Mouse (Mus musculus) hindbrain, postnatal 0 days (tissue): ENCODE results near the gene Rapgef2. TPM values are rescaled to one million over a fixed set of nuclear protein-coding genes. Genes with fewer than 3 reads are reported as not detected.

Experiments
- ATAC-seq: fragments of 200-750 bp; cut with Nextera tagmentation; 2 replicates; pipeline ENCODE4 v1.8.0; 2017; ENCODE audit warnings: mild to moderate bottlenecking, moderate TSS enrichment, moderate library complexity
- DNase-seq: peaks from one replicate; pipeline ENCODE4 v3.0.0-alpha.2; 2015; ENCODE audit warnings: low spot score
- H3K27ac ChIP-seq: fragments of 300-500 bp; sonication (generic); 2 replicates; pipeline ENCODE4 v1.5.1; 2014; ENCODE audit warnings: mild to moderate bottlenecking
- H3K27me3 ChIP-seq: fragments of 300-500 bp; sonication (generic); 2 replicates; pipeline ENCODE4 v1.6.1; 2014; ENCODE audit warnings: low read length, mixed read lengths; ENCODE audit not compliant: insufficient read depth
- H3K36me3 ChIP-seq: fragments of 300-500 bp; sonication (generic); 2 replicates; pipeline ENCODE4 v1.6.1; 2014; ENCODE audit warnings: low read length, mixed read lengths; ENCODE audit not compliant: insufficient read depth
- H3K4me1 ChIP-seq: fragments of 300-500 bp; sonication (generic); 2 replicates; pipeline ENCODE4 v1.6.1; 2014; ENCODE audit warnings: antibody characterized with exemption, low read length, mixed read lengths; ENCODE audit not compliant: insufficient read depth
- H3K4me2 ChIP-seq: fragments of 300-500 bp; sonication (generic); 2 replicates; pipeline ENCODE4 v1.6.1; 2014; ENCODE audit warnings: low read depth, mild to moderate bottlenecking, low read length, moderate library complexity, mixed read lengths
- H3K4me3 ChIP-seq: fragments of 300-500 bp; sonication (generic); 2 replicates; pipeline ENCODE4 v1.5.1; 2014; ENCODE audit warnings: low read length
- H3K9ac ChIP-seq: fragments of 300-500 bp; sonication (generic); replicated peaks from 2 replicates; pipeline ENCODE4 v1.6.1; 2014; ENCODE audit warnings: mild to moderate bottlenecking, low read length, moderate library complexity, mixed read lengths
- H3K9me3 ChIP-seq: fragments of 300-500 bp; sonication (generic); 2 replicates; pipeline ENCODE4 v1.6.1; 2016; ENCODE audit warnings: low read length, mixed read lengths
- CTCF ChIP-seq: IDR thresholded peaks from 2 replicates; pipeline ENCODE4 v1.5.1; 2016; ENCODE audit warnings: antibody characterized with exemption, control low read depth, low read depth
- WGBS: fragments of 180-500 bp; shearing (Covaris S2); extraction: QIAGEN DNeasy Blood & Tissue Kit; methylation state at CpG from one replicate; pipeline ENCODE4 v1.1.7; 2014; 5-methylcytosine and 5-hydroxymethylcytosine counted together
- polyA plus RNA-seq: library from polyadenylated mRNA; unstranded; fragments of >200 nt; fragmentation: Nextera tagmentation; extraction: Ambion mirVana; gene quantifications from 2 replicates; pipeline ENCODE4 v1.2.1, GENCODE M21; 2015
- total RNA-seq: library from RNA; depleted of rRNA; stranded (reverse); fragments of >200 nt; gene quantifications from 2 replicates; pipeline ENCODE4 v1.2.3, GENCODE M21; 2014; rRNA removed

Rapgef2 gene
- 49.6 and 49.8 TPM in 2 replicates for total RNA-seq
- polyA plus RNA-seq: 8.2 and 8.8 TPM in 2 replicates

DNA sequence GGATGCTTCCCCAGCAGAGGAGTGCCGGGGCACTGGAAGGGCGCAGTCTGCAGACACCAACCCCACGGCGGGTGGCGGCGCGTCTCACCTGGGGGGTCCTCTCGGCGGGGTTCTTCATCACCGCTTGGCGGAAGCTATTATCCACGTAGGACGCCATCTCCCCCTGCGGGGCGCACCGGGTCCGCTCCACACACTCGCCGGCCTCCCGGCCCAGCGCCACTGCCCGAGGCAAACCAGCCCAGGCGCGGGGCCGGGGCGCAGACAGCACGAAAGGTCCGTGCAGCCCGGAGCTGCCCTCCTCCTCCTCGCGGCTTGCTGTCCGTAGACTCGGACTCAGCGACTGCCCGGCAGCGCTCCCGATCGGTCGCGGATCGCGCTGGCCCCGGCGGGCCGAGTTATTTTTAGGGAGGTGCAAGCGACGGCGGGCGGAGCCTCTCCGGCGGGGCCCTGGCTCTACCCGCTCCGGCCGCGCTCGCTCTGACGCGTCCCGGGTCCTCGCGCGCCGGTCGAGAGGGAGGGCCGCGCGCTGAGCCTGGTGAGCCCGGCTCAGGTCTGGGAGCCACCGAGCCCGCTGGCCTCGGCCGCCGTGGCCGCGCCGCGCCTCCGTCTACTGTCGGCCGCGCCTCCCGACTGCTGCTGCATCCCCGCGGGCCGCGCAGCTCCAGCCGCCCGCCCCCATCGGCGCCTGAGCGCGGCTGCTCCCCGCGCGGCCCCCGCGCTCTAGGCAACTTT is at the start of gene Rapgef2:
Gene Rapgef2 (minus strand): TSS at position 142 of the 732 bp plus-strand sequence.
- WGBS: 4% methylated on average over 71 of the region's 97 CpGs

GRCm38 (mm10) chr3:79333643-79334200 is 47.4 kb upstream of the Rapgef2 start:
- TF ChIP-seq CTCF: no peak
- H3K9me3 ChIP-seq: no peaks in the 10 kb centered on the region
- no peak overlapping the region for H3K4me2 ChIP-seq
- WGBS: 94% methylated on average over 8 of the region's 8 CpGs
- no peak overlapping the region for H3K4me3 ChIP-seq
- DNase-seq (no peak), ATAC-seq (no peak)
- H3K27ac ChIP-seq: no peak overlapping the region
- H3K27me3 ChIP-seq: no peaks in the 10 kb centered on the region
- H3K4me1 ChIP-seq: no peaks in the 10 kb centered on the region
- H3K9ac ChIP-seq: no peak overlapping the region
- H3K36me3 ChIP-seq: no peaks in the 10 kb centered on the region

More for the DNA sequence above, at the start of gene Rapgef2:
- Histone ChIP-seq H3K4me1 (peaks cover 20% of the 10 kb centered on the region), H3K36me3 (no peaks in the 10 kb centered on the region), H3K4me2 (peak within 1 kb of the TSS; percentile 76), H3K27ac (peak within 1 kb of the TSS; percentile 95), H3K4me3 (peak within 1 kb of the TSS; percentile 83), H3K9ac (peak within 1 kb of the TSS; percentile 89), H3K9me3 (no peaks in the 10 kb centered on the region), H3K27me3 (no peaks in the 10 kb centered on the region)
- ATAC-seq (peak; percentile 82), DNase-seq (no peak)
- TF ChIP-seq CTCF: no peak; the same call in 1 of the 2 replicates

GRCm38 (mm10) chr3:79333051-79333450 is 46.7 kb upstream of the Rapgef2 start:
- 59% methylated on average over 7 of the region's 7 CpGs for WGBS
- H3K9me3 ChIP-seq: no peaks in the 10 kb centered on the region
- H3K9ac ChIP-seq: no peak overlapping the region
- no peaks in the 10 kb centered on the region for H3K27me3 ChIP-seq
- no peak for TF ChIP-seq CTCF
- no peaks in the 10 kb centered on the region for H3K4me1 ChIP-seq
- H3K4me3 ChIP-seq: no peak overlapping the region
- no peak overlapping the region for H3K27ac ChIP-seq
- no peak for DNase-seq
- no peak for ATAC-seq
- no peak overlapping the region for H3K4me2 ChIP-seq
- H3K36me3 ChIP-seq: no peaks in the 10 kb centered on the region

GRCm38 (mm10) chr3:79329691-79330315 is 43.5 kb upstream of the Rapgef2 start:
- H3K9me3 ChIP-seq: no peaks in the 10 kb centered on the region
- H3K9ac ChIP-seq: no peak overlapping the region
- TF ChIP-seq CTCF: no peak
- H3K27me3 ChIP-seq: no peaks in the 10 kb centered on the region
- H3K36me3 ChIP-seq: no peaks in the 10 kb centered on the region
- ATAC-seq (no peak), DNase-seq (no peak)
- no peak overlapping the region for H3K4me3 ChIP-seq
- peaks cover under 1% of the 10 kb centered on the region; the same call in 1 of the 2 replicates for H3K4me1 ChIP-seq
- H3K27ac ChIP-seq: no peak overlapping the region
- H3K4me2 ChIP-seq: no peak overlapping the region
- WGBS: 26% methylated on average over 8 of the region's 8 CpGs

DNA sequence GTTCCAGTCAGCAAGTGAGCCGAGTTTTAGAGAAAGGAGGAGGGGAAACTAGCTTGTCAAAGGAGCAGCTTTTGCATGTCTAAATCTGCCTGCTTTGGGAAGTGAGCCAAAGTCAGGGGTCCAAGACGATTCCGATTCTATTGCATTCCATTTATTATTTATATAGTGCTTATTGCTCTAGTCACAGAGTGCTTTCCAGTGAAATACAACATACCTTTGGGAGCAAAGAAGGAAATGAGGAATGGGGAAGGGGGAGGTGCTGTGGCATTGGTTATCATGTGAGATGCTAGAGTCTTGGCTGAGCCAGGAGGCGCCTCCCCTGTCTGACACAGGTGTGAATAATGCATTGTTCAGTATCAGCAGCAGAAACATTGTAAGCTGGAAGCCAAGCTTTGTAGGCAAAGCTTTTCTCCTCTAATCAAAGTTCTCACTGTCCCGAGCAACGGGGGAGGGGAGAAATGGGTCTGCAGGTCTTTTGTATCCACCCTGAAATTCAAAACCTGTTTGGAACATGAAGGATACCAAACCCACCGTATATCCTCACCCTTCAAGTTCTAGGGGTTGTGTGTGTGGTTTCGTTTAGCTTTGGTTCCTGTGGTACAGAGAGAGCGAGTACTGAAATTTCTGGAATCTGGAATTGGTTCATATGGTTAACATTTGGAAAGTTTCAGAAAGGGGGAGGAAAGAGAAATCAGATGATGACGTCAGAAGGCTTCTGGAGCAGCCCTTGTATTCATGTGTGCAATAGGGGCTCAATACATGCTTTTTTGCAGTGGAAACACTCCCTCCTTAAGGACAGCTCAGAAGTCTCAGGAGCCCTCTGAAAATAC is 38.6 kb upstream of the Rapgef2 start:
- Histone ChIP-seq H3K36me3 (no peaks in the 10 kb centered on the region), H3K27ac (no peak overlapping the region), H3K27me3 (no peaks in the 10 kb centered on the region), H3K9me3 (no peaks in the 10 kb centered on the region), H3K4me3 (no peak overlapping the region), H3K4me2 (0 out of 2 replicates have a peak overlapping the region, but pooled peaks have one; percentile 10), H3K9ac (no peak overlapping the region), H3K4me1 (peaks cover 4% of the 10 kb centered on the region; the same call in 1 of the 2 replicates)
- peak; percentile 27 for DNase-seq
- TF ChIP-seq CTCF: no peak
- WGBS: 36% methylated on average over 10 of the region's 10 CpGs
- ATAC-seq: no peak

- Histone ChIP-seq H3K27ac (no peak overlapping the region), H3K9me3 (no peaks in the 10 kb centered on the region), H3K4me3 (no peak overlapping the region), H3K27me3 (no peaks in the 10 kb centered on the region), H3K9ac (no peak overlapping the region), H3K36me3 (no peaks in the 10 kb centered on the region), H3K4me1 (0 out of 2 replicates have a peak, but pooled peaks cover 6% of the 10 kb centered on the region), H3K4me2 (peak overlapping the region; percentile 27; the same call in 1 of the 2 replicates)
- ATAC-seq: peak; percentile 80
- TF ChIP-seq CTCF: no peak
- 29% methylated on average over 10 of the region's 10 CpGs for WGBS
- DNase-seq: peak; percentile 86
These were observed 27.8 kb upstream of the Rapgef2 start for GRCm38 (mm10) chr3:79314006-79314698.
